Mouse (Mus musculus): ENCODE measurements around the gene Tubg1.

GRCm38 (mm10) chr11:101098231-101098630, 21.5 kb upstream of the Tubg1 start:
- TF ChIP-seq CTCF (IDR thresholded peaks at IDR 0.05; ENCODE audit: low read depth) = no peak
- TF ChIP-seq EP300 (IDR thresholded peaks at IDR 0.05; ENCODE audit: low read depth) = no peak
